Mouse (Mus musculus) CH12.LX (cell line): ENCODE measurements around the gene Hoxc5. TPM values are rescaled to one million over a fixed set of nuclear protein-coding genes. Genes with fewer than 3 reads are reported as not detected.

Experiments
- DNase-seq: peaks from one replicate; pipeline ENCODE4 v3.0.0-alpha.2; 2013; ENCODE audit errors: extremely low read depth
- H3K27ac ChIP-seq: 2 replicates; pipeline ENCODE4 v1.5.1; 2012; ENCODE audit warnings: low read depth, mild to moderate bottlenecking, control low read depth, moderate library complexity; ENCODE audit not compliant: insufficient read depth
- H3K27me3 ChIP-seq: replicated peaks from 2 replicates; pipeline ENCODE3; 2012; ENCODE audit warnings: inconsistent platforms
- H3K36me3 ChIP-seq, 2 experiments: replicated peaks in 1 of 2; 2 replicates each; pipeline versions ENCODE3 to v1.6.1; 2012; ENCODE audit warnings: inconsistent platforms in 1 of 2, low read length in 1 of 2, mild to moderate bottlenecking in 1 of 2, mixed read lengths in 1 of 2, moderate library complexity in 1 of 2; ENCODE audit not compliant: control insufficient read depth in 1 of 2, insufficient read depth in 1 of 2
- H3K4me1 ChIP-seq, 2 experiments: 2 replicates each; pipeline ENCODE4 v1.6.1; 2012; ENCODE audit warnings: inconsistent platforms in 1 of 2, moderate library complexity in 1 of 2; ENCODE audit not compliant: insufficient read depth in 2 of 2, control insufficient read depth in 1 of 2
- H3K4me2 ChIP-seq: 2 replicates; pipeline ENCODE4 v1.6.1; 2012; ENCODE audit warnings: low read depth, mild to moderate bottlenecking, control low read depth; ENCODE audit not compliant: poor library complexity, insufficient read depth, severe bottlenecking
- H3K4me3 ChIP-seq, 3 experiments: fragments of 150-350 bp in 1 of 3; sonication (generic) in 1 of 3; replicated peaks in 1 of 3; 2 replicates each; pipeline versions ENCODE3 to v1.5.1; 2011 to 2012; ENCODE audit warnings: low read depth in 2 of 3, low read length in 2 of 3, mild to moderate bottlenecking in 2 of 3, moderate library complexity in 2 of 3, control low read depth in 1 of 3, improper control_type of control experiment in 1 of 3, inconsistent platforms in 1 of 3, mixed read lengths in 1 of 3; ENCODE audit not compliant: poor library complexity in 1 of 3
- H3K79me2 ChIP-seq: replicated peaks from 2 replicates; pipeline ENCODE4 v1.6.1; 2012; ENCODE audit warnings: mild to moderate bottlenecking, moderate library complexity; ENCODE audit not compliant: control insufficient read depth, poor library complexity, insufficient read depth, severe bottlenecking; ENCODE audit errors: extremely low read depth
- H3K9ac ChIP-seq: 2 replicates; pipeline ENCODE4 v1.6.1; 2012; ENCODE audit warnings: low read depth, mild to moderate bottlenecking, control low read depth, moderate library complexity; ENCODE audit not compliant: insufficient read depth
- H3K9me3 ChIP-seq: replicated peaks from 2 replicates; pipeline ENCODE3; 2012; ENCODE audit warnings: low read length, inconsistent platforms, mixed read lengths
- CHD1 ChIP-seq: IDR thresholded peaks from 2 replicates; pipeline ENCODE4 v1.6.1; 2012; ENCODE audit warnings: low read depth, low read length, improper control_type of control experiment, inconsistent platforms
- CTCF ChIP-seq, 2 experiments: IDR thresholded peaks in 1 of 2; conservative IDR thresholded peaks in 1 of 2; 2 replicates each; pipeline ENCODE4 v1.5.1; 2011 to 2012; ENCODE audit warnings: low read depth in 2 of 2, low read length in 2 of 2, improper control_type of control experiment in 1 of 2, inconsistent platforms in 1 of 2, mild to moderate bottlenecking in 1 of 2, moderate library complexity in 1 of 2
- E2F4 ChIP-seq: IDR thresholded peaks from 2 replicates; pipeline ENCODE4 v1.6.1; 2011; ENCODE audit warnings: low read depth, low read length, improper control_type of control experiment; ENCODE audit not compliant: insufficient replicate concordance
- ELF1 ChIP-seq: IDR thresholded peaks from 2 replicates; pipeline ENCODE4 v1.6.1; 2014; ENCODE audit warnings: low read depth, mild to moderate bottlenecking, inconsistent platforms, low read length, improper control_type of control experiment
- EP300 ChIP-seq: IDR thresholded peaks from 2 replicates; pipeline ENCODE4 v1.6.1; 2011; ENCODE audit warnings: low read length, improper control_type of control experiment
- GABPA ChIP-seq: IDR thresholded peaks from 2 replicates; pipeline ENCODE4 v1.6.1; 2012; ENCODE audit warnings: low read depth, low read length, improper control_type of control experiment, inconsistent platforms; ENCODE audit not compliant: insufficient replicate concordance
- HCFC1 ChIP-seq: IDR thresholded peaks from 2 replicates; pipeline ENCODE4 v1.6.1; 2012; ENCODE audit warnings: low read depth, mild to moderate bottlenecking, inconsistent platforms, low read length, improper control_type of control experiment
- IRF4 ChIP-seq: IDR thresholded peaks from 2 replicates; pipeline ENCODE4 v1.6.1; 2014; ENCODE audit warnings: low read depth, mild to moderate bottlenecking, inconsistent platforms, low read length, improper control_type of control experiment
- JUND ChIP-seq: conservative IDR thresholded peaks from 2 replicates; pipeline ENCODE4 v1.6.1; 2011; ENCODE audit warnings: low read depth, low read length, improper control_type of control experiment
- KAT2A ChIP-seq: IDR thresholded peaks from 2 replicates; pipeline ENCODE4 v1.6.1; 2012; ENCODE audit warnings: low read length, improper control_type of control experiment, inconsistent platforms; ENCODE audit not compliant: insufficient replicate concordance
- MAFK ChIP-seq: IDR thresholded peaks from 2 replicates; pipeline ENCODE4 v1.6.1; 2011; ENCODE audit warnings: low read length, improper control_type of control experiment; ENCODE audit not compliant: insufficient replicate concordance
- MAX ChIP-seq: IDR thresholded peaks from 2 replicates; pipeline ENCODE4 v1.6.1; 2011; ENCODE audit warnings: low read length, improper control_type of control experiment
- MEF2A ChIP-seq: IDR thresholded peaks from 2 replicates; pipeline ENCODE4 v1.6.1; 2014; ENCODE audit warnings: low read depth, mild to moderate bottlenecking, inconsistent platforms, low read length, improper control_type of control experiment, borderline replicate concordance
- MXI1 ChIP-seq: IDR thresholded peaks from 2 replicates; pipeline ENCODE4 v1.6.1; 2011; ENCODE audit warnings: mild to moderate bottlenecking, low read depth, low read length, improper control_type of control experiment
- MYC ChIP-seq: IDR thresholded peaks from 2 replicates; pipeline ENCODE4 v1.6.1; 2011; ENCODE audit warnings: low read depth, mild to moderate bottlenecking, improper control_type of control experiment, low read length
- NRF1 ChIP-seq: IDR thresholded peaks from 2 replicates; pipeline ENCODE4 v1.6.1; 2014; ENCODE audit warnings: low read depth, mild to moderate bottlenecking, inconsistent platforms, low read length, improper control_type of control experiment, moderate library complexity
- POLR2AphosphoS2 ChIP-seq: IDR thresholded peaks from 2 replicates; pipeline ENCODE4 v1.6.1; 2011; ENCODE audit warnings: low read depth, low read length, improper control_type of control experiment
- TCF12 ChIP-seq: IDR thresholded peaks from 2 replicates; pipeline ENCODE4 v1.6.1; 2014; ENCODE audit warnings: low read depth, mild to moderate bottlenecking, inconsistent platforms, low read length, improper control_type of control experiment
- UBTF ChIP-seq: IDR thresholded peaks from 2 replicates; pipeline ENCODE4 v1.6.1; 2012; ENCODE audit warnings: low read depth, mild to moderate bottlenecking, inconsistent platforms, low read length, improper control_type of control experiment, moderate library complexity
- USF1 ChIP-seq: IDR thresholded peaks from 2 replicates; pipeline ENCODE4 v1.6.1; 2014; ENCODE audit warnings: low read depth, mild to moderate bottlenecking, inconsistent platforms, low read length, improper control_type of control experiment
- USF2 ChIP-seq: conservative IDR thresholded peaks from 2 replicates; pipeline ENCODE4 v1.6.1; 2011; ENCODE audit warnings: low read depth, low read length, improper control_type of control experiment
- ZC3H11A ChIP-seq: IDR thresholded peaks from 2 replicates; pipeline ENCODE4 v1.6.1; 2012; ENCODE audit warnings: low read depth, mild to moderate bottlenecking, inconsistent platforms, low read length, improper control_type of control experiment
- ZKSCAN1 ChIP-seq: IDR thresholded peaks from 2 replicates; pipeline ENCODE4 v1.6.1; 2012; ENCODE audit warnings: low read depth, inconsistent platforms, low read length, improper control_type of control experiment, borderline replicate concordance
- dilution Hi-C: fragments of 300-500 bp; cut with MboI; formaldehyde crosslinking; loops from 2 replicates; pipeline ENCODE4 v1.14.3; 2020; ENCODE audit warnings: low sequenced_read_pairs; ENCODE audit not compliant: extremely low pct_unique_long_range_greater_than_20kb, extremely low pct_ligation_motif_present
- in situ Hi-C: fragments of 300-500 bp; cut with MboI; formaldehyde crosslinking; loops from 3 replicates; pipeline ENCODE4 v1.14.3; 2019; ENCODE audit warnings: low sequenced_read_pairs, low pct_ligation_motif_present, low pct_unique_long_range_greater_than_20kb, mixed read lengths
- polyA plus RNA-seq: library from polyadenylated mRNA; unstranded; fragments of >175 nt; gene quantifications from 2 replicates; pipeline ENCODE4 v1.2.1, GENCODE M21; 2012; ENCODE audit warnings: low read depth; ENCODE audit not compliant: insufficient read length
- total RNA-seq, 2 experiments: library from RNA; depleted of rRNA; stranded (reverse); fragments of 300-350 nt in 1 of 2; fragments of >200 nt in 1 of 2; gene quantifications; 2 replicates each; pipeline ENCODE4 v1.2.3; 2012 to 2014

Gene Hoxc5
- total and polyA plus RNA-seq, 3 experiments, result 0.15 to 0.16 TPM; not detected in 1

GRCm38 (mm10) chr15:103024131-103024530 lies 56.9 kb downstream of the Hoxc5 start:
- Histone ChIP-seq H3K27me3 (no peaks in the 10 kb centered on the region), H3K79me2 (no peaks in the 10 kb centered on the region), H3K36me3 (peaks cover 0 to 11% of the 10 kb centered on the region in 2 experiments), H3K4me1 (peaks cover 13 to 46% of the 10 kb centered on the region in 2 experiments; a peak in 3 of 4 replicates), H3K9me3 (no peaks in the 10 kb centered on the region), H3K27ac (no peak overlapping the region), H3K4me3 (no peak overlapping the region), H3K4me2 (no peak overlapping the region), H3K9ac (no peak overlapping the region)
- DNase-seq, result no peak
- dilution Hi-C loops, result no loop called here
- no peak for TF ChIP-seq TCF12
- TF ChIP-seq KAT2A, result no peak
- TF ChIP-seq GABPA, result no peak
- no peak for TF ChIP-seq JUND
- TF ChIP-seq IRF4, result no peak
- no peak for TF ChIP-seq MAFK
- no peak for TF ChIP-seq MEF2A
- TF ChIP-seq USF1, result no peak
- TF ChIP-seq CHD1, result no peak
- in situ Hi-C loops, result no loop called here

- no peak for DNase-seq
- Histone ChIP-seq H3K9me3 (no peaks in the 10 kb centered on the region), H3K79me2 (no peaks in the 10 kb centered on the region), H3K4me1 (peaks cover 8 to 49% of the 10 kb centered on the region in 2 experiments; a peak in 3 of 4 replicates), H3K9ac (no peak overlapping the region), H3K27ac (no peak overlapping the region), H3K27me3 (no peaks in the 10 kb centered on the region), H3K4me2 (no peak overlapping the region; the same call in 1 of the 2 replicates), H3K36me3 (peaks cover 0 to 11% of the 10 kb centered on the region in 2 experiments), H3K4me3 (no peak overlapping the region)
- dilution Hi-C loops (no loop called here), in situ Hi-C loops (no loop called here)
- no peak for TF ChIP-seq POLR2AphosphoS2
- no peak for TF ChIP-seq GABPA
- no peak for TF ChIP-seq UBTF
- no peak for TF ChIP-seq ZKSCAN1
- no peak for TF ChIP-seq NRF1
- TF ChIP-seq MXI1, result no peak
- TF ChIP-seq MAX, result no peak
- TF ChIP-seq MYC, result no peak
- TF ChIP-seq EP300, result no peak
- TF ChIP-seq ELF1, result no peak
- no peak for TF ChIP-seq KAT2A
- TF ChIP-seq E2F4, result no peak
- TF ChIP-seq IRF4, result no peak
- TF ChIP-seq HCFC1, result no peak
- TF ChIP-seq CTCF (conservative IDR thresholded peaks at IDR 0.05 in 1 of 2, IDR thresholded peaks at IDR 0.05 in 1 of 2; ENCODE audit: low read depth in 2 of 2, low read length in 2 of 2), result no peak
- no peak for TF ChIP-seq JUND
- TF ChIP-seq MEF2A, result no peak
- no peak for TF ChIP-seq USF2
- no peak for TF ChIP-seq ZC3H11A
- TF ChIP-seq USF1, result no peak
Observed at GRCm38 (mm10) chr15:103027266-103028235, 60.3 kb downstream of the Hoxc5 start.
